Mouse (Mus musculus) E14TG2a.4 (cell line): ENCODE results near the gene Dnajb2.

ENCODE experiments used
- CTCF ChIP-seq: conservative IDR thresholded peaks from 2 replicates; pipeline ENCODE4 v1.5.1; 2014; ENCODE audit warnings: low read length
- POU5F1 ChIP-seq: IDR thresholded peaks from 2 replicates; pipeline ENCODE4 v1.6.1; 2014; ENCODE audit warnings: low read length, borderline replicate concordance

GRCm38 (mm10) chr1:75231664-75232152, 4.5 kb upstream of the Dnajb2 start, which contains the start of gene A630095N17Rik:
- TF ChIP-seq CTCF: no peak
- no peak for TF ChIP-seq POU5F1
